Mouse (Mus musculus): ENCODE data around the gene Actl6a. TPM values are rescaled to one million over a fixed set of nuclear protein-coding genes. Genes with fewer than 3 reads are reported as not detected.
"Not testable (repeated sequence)": the region's sequence is repeated elsewhere in the genome, so short reads cannot be mapped to it uniquely, and the experiment has no call there.

Actl6a gene
- polyA plus RNA-seq, 1 experiment from 2014 or later, result 51.6 TPM

DNA sequence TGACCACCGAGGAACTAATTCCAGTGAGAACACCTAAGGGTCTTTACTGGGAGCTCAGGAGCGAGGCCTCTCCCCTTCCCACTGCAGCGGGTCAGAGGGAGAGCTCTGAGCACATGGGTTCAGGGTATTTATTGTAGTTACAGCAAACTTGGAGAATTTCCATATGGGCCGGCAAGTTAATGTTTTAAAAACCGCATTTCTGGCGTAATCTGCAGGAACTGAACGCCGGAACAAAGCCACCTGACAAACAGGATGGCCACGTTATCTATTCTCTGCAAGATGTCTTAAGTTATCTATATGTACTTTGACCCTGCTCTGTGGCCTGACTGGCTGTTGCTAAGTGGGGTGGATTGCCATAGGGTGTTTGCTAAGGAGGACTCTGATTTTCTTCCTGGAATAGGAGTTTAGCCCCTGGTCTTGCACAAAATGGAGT, 16.5 kb upstream of the Actl6a start:
- Histone ChIP-seq H3K4me2 (ENCODE audit: low read length) (no peak overlapping the region), H3K36me3 (ENCODE audit: control insufficient read depth, insufficient read depth, low read length) (no peaks in the 10 kb centered on the region), H3K9ac (ENCODE audit: low read depth, low read length) (no peak overlapping the region), H3K27me3 (ENCODE audit: control insufficient read depth, insufficient read depth, low read depth, low read length) (no peaks in the 10 kb centered on the region), H3K4me1 (ENCODE audit: control insufficient read depth, insufficient read depth, low read length) (no peaks in the 10 kb centered on the region), H3K9me3 (replicated peaks; ENCODE audit: control insufficient read depth, low read length, poor library complexity, severe bottlenecking) (no peaks in the 10 kb centered on the region), H3K4me3 (ENCODE audit: low read depth, low read length) (no peak overlapping the region), H3K27ac (ENCODE audit: low read length) (no peak overlapping the region)
- 86% methylated on average over 9 of the region's 9 CpGs for WGBS
- no peak for ATAC-seq

GRCm38 (mm10) chr3:32690008-32690407, 16.1 kb upstream of the Actl6a start:
- no peak overlapping the region for H3K4me2 ChIP-seq (ENCODE audit: low read length)
- H3K36me3 ChIP-seq (ENCODE audit: control insufficient read depth, insufficient read depth, low read length), result no peaks in the 10 kb centered on the region
- H3K4me3 ChIP-seq (ENCODE audit: low read depth, low read length), result no peak overlapping the region
- H3K27me3 ChIP-seq (ENCODE audit: control insufficient read depth, insufficient read depth, low read depth, low read length), result no peaks in the 10 kb centered on the region
- no peak for ATAC-seq
- no peaks in the 10 kb centered on the region for H3K4me1 ChIP-seq (ENCODE audit: control insufficient read depth, insufficient read depth, low read length)
- no peak overlapping the region for H3K9ac ChIP-seq (ENCODE audit: low read depth, low read length)
- no peak overlapping the region for H3K27ac ChIP-seq (ENCODE audit: low read length)
- WGBS, result 87% methylated on average over 3 of the region's 3 CpGs
- H3K9me3 ChIP-seq (replicated peaks; ENCODE audit: control insufficient read depth, low read length, poor library complexity, severe bottlenecking), result no peaks in the 10 kb centered on the region

GRCm38 (mm10) chr3:32690901-32691300, 15.2 kb upstream of the Actl6a start:
- H3K27me3 ChIP-seq (ENCODE audit: control insufficient read depth, insufficient read depth, low read depth, low read length), result no peaks in the 10 kb centered on the region
- no peak overlapping the region for H3K4me2 ChIP-seq (ENCODE audit: low read length)
- H3K9ac ChIP-seq (ENCODE audit: low read depth, low read length), result no peak overlapping the region
- H3K4me1 ChIP-seq (ENCODE audit: control insufficient read depth, insufficient read depth, low read length), result no peaks in the 10 kb centered on the region
- H3K9me3 ChIP-seq (replicated peaks; ENCODE audit: control insufficient read depth, low read length, poor library complexity, severe bottlenecking), result no peaks in the 10 kb centered on the region
- 50% methylated on average over 1 of the region's 1 CpGs for WGBS
- no peak for ATAC-seq
- H3K4me3 ChIP-seq (ENCODE audit: low read depth, low read length), result no peak overlapping the region
- H3K36me3 ChIP-seq (ENCODE audit: control insufficient read depth, insufficient read depth, low read length), result no peaks in the 10 kb centered on the region
- H3K27ac ChIP-seq (ENCODE audit: low read length), result no peak overlapping the region

DNA sequence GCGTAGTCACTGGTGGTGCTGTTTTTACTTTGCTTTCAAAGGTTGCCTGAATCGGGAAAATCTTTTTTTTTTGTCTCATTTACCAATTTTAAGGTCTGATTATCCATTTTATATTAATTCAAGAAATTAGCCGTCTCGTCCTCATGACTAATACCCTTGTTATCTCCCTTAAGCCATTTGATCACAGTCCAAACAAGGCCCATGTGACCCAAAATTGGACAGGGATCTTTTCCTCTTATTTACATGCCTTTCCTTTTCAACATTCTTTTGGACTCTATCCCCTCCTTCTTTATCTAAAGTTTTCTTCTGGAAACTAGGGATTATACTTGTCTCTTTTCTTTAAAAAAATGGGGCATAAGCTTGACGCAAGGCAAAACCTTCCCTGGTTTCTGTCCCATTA, 14.3 kb upstream of the Actl6a start:
- Histone ChIP-seq H3K9me3 (replicated peaks; ENCODE audit: control insufficient read depth, low read length, poor library complexity, severe bottlenecking) (no peaks in the 10 kb centered on the region), H3K4me1 (ENCODE audit: control insufficient read depth, insufficient read depth, low read length) (no peaks in the 10 kb centered on the region), H3K4me2 (ENCODE audit: low read length) (no peak overlapping the region), H3K27ac (ENCODE audit: low read length) (no peak overlapping the region), H3K4me3 (ENCODE audit: low read depth, low read length) (no peak overlapping the region), H3K27me3 (ENCODE audit: control insufficient read depth, insufficient read depth, low read depth, low read length) (no peaks in the 10 kb centered on the region), H3K9ac (ENCODE audit: low read depth, low read length) (no peak overlapping the region), H3K36me3 (ENCODE audit: control insufficient read depth, insufficient read depth, low read length) (no peaks in the 10 kb centered on the region)
- ATAC-seq, result no peak
- 83% methylated on average over 5 of the region's 5 CpGs for WGBS

DNA sequence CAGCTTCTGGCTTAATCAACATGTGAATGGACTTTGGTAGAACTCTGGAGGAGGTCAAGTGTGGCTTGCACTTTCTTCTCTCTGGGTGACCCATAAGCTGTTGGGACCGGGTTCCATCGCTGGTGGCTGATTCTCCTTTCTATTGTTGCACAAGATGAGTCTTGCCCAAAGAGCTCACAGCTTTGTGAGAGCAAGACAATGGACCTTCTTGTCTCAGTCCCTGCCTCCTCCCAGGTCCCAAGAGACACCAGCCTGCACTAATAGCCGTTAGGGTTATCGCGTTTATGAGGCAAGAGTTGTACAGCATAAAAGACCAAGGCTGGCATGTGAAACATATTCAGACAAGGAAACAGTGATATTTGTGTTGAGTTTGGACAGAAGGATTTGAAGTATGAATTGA, 11.9 kb upstream of the Actl6a start:
- 40% methylated on average over 5 of the region's 5 CpGs for WGBS

DNA sequence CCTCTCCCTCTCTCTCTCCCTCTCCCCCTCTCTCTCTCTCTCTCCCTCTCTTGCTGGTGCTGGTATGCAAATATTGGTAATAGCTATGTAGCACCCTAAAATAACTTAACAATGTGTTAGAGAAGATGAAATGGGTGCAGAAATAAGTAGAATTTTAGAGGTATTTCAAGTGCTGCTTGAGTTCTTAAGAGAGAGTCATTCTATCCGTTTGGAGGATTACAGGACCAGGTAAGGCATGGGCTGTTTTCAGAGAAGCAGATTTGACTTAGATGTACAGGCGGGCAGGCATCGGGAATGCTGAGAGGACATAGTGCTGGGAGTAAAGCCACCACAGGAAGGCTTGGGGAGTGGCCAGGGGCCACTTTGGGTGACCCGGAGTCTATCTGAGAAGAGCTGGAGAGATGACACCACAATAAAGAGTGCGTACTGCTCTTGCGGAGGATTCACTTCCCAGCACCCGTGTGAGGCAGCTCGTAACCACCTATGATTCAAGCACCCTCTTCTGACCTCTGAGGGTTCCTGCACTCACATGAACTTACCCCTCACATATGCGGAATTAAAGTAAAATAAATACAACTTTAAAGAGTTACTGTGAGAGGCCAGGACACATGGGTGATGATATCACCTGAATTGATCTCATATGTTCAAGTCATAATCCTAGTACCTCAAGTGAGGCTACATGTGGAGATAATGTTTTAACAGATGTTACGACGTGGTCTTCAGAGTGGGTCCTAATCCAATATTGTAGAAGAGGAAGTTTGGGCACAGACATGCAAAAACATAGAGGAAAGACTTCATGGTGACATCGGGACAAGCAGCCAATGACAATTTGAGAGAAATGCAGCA, 11.1 kb upstream of the Actl6a start:
- H3K36me3 ChIP-seq (ENCODE audit: control insufficient read depth, insufficient read depth, low read length), result no peaks in the 10 kb centered on the region
- no peak overlapping the region for H3K27ac ChIP-seq (ENCODE audit: low read length)
- H3K4me3 ChIP-seq (ENCODE audit: low read depth, low read length), result no peak overlapping the region
- no peak for ATAC-seq
- H3K9ac ChIP-seq (ENCODE audit: low read depth, low read length), result no peak overlapping the region
- H3K4me1 ChIP-seq (ENCODE audit: control insufficient read depth, insufficient read depth, low read length), result no peaks in the 10 kb centered on the region
- WGBS, result 82% methylated on average over 12 of the region's 12 CpGs
- H3K4me2 ChIP-seq (ENCODE audit: low read length), result no peak overlapping the region
- no peaks in the 10 kb centered on the region for H3K27me3 ChIP-seq (ENCODE audit: control insufficient read depth, insufficient read depth, low read depth, low read length)
- H3K9me3 ChIP-seq (replicated peaks; ENCODE audit: control insufficient read depth, low read length, poor library complexity, severe bottlenecking), result no peaks in the 10 kb centered on the region

More for the DNA sequence above, 11.9 kb upstream of the Actl6a start:
- no peak for ATAC-seq
- H3K27me3 ChIP-seq (ENCODE audit: control insufficient read depth, insufficient read depth, low read depth, low read length), result no peaks in the 10 kb centered on the region
- H3K9me3 ChIP-seq (replicated peaks; ENCODE audit: control insufficient read depth, low read length, poor library complexity, severe bottlenecking), result no peaks in the 10 kb centered on the region
- H3K4me2 ChIP-seq (ENCODE audit: low read length), result no peak overlapping the region
- H3K4me3 ChIP-seq (ENCODE audit: low read depth, low read length), result no peak overlapping the region
- no peak overlapping the region for H3K27ac ChIP-seq (ENCODE audit: low read length)
- no peaks in the 10 kb centered on the region for H3K4me1 ChIP-seq (ENCODE audit: control insufficient read depth, insufficient read depth, low read length)
- H3K36me3 ChIP-seq (ENCODE audit: control insufficient read depth, insufficient read depth, low read length), result no peaks in the 10 kb centered on the region
- no peak overlapping the region for H3K9ac ChIP-seq (ENCODE audit: low read depth, low read length)

DNA sequence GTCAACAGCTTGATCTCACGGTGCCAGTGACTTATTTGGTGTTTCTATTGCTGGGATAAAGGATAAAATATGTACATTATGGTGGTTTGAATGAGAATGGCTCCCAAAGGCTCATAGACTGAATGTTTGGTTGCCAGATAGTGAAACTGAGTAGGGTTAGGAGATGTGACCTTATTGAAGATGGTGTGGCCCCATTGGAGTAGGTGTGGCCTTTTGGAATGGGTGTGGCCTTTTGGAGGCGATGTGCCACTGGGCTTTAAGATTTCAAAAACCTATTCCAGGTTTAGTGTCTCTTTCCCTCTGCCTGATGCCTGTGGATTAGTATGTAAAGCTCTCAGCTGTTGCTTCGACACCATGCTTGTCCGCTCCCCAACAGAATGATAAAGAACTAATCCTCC, 10.5 kb upstream of the Actl6a start:
- Histone ChIP-seq H3K4me1 (ENCODE audit: control insufficient read depth, insufficient read depth, low read length) (no peaks in the 10 kb centered on the region), H3K9me3 (replicated peaks; ENCODE audit: control insufficient read depth, low read length, poor library complexity, severe bottlenecking) (no peaks in the 10 kb centered on the region), H3K4me2 (ENCODE audit: low read length) (no peak overlapping the region), H3K4me3 (ENCODE audit: low read depth, low read length) (no peak overlapping the region), H3K9ac (ENCODE audit: low read depth, low read length) (no peak overlapping the region), H3K36me3 (ENCODE audit: control insufficient read depth, insufficient read depth, low read length) (no peaks in the 10 kb centered on the region), H3K27me3 (ENCODE audit: control insufficient read depth, insufficient read depth, low read depth, low read length) (no peaks in the 10 kb centered on the region), H3K27ac (ENCODE audit: low read length) (no peak overlapping the region)
- WGBS, result 85% methylated on average over 4 of the region's 4 CpGs
- ATAC-seq, result no peak

GRCm38 (mm10) chr3:32698228-32698863, 7.8 kb upstream of the Actl6a start:
- 33% methylated on average over 7 of the region's 7 CpGs for WGBS

GRCm38 (mm10) chr3:32704021-32704420, 2.1 kb upstream of the Actl6a start:
- not testable (repeated sequence) for H3K27ac ChIP-seq (ENCODE audit: low read length); H3K4me1 ChIP-seq (ENCODE audit: control insufficient read depth, insufficient read depth, low read length); ATAC-seq; H3K4me3 ChIP-seq (ENCODE audit: low read depth, low read length); H3K27me3 ChIP-seq (ENCODE audit: control insufficient read depth, insufficient read depth, low read depth, low read length); H3K36me3 ChIP-seq (ENCODE audit: control insufficient read depth, insufficient read depth, low read length); H3K9me3 ChIP-seq (replicated peaks; ENCODE audit: control insufficient read depth, low read length, poor library complexity, severe bottlenecking); H3K4me2 ChIP-seq (ENCODE audit: low read length); H3K9ac ChIP-seq (ENCODE audit: low read depth, low read length)
- WGBS, result 93% methylated on average over 6 of the region's 6 CpGs

More at GRCm38 (mm10) chr3:32698228-32698863, 7.8 kb upstream of the Actl6a start:
- Histone ChIP-seq H3K4me2 (ENCODE audit: low read length) (no peak overlapping the region), H3K9me3 (replicated peaks; ENCODE audit: control insufficient read depth, low read length, poor library complexity, severe bottlenecking) (no peaks in the 10 kb centered on the region), H3K4me1 (ENCODE audit: control insufficient read depth, insufficient read depth, low read length) (no peaks in the 10 kb centered on the region), H3K4me3 (ENCODE audit: low read depth, low read length) (no peak overlapping the region), H3K36me3 (ENCODE audit: control insufficient read depth, insufficient read depth, low read length) (no peaks in the 10 kb centered on the region), H3K9ac (ENCODE audit: low read depth, low read length) (no peak overlapping the region), H3K27ac (ENCODE audit: low read length) (no peak overlapping the region), H3K27me3 (ENCODE audit: control insufficient read depth, insufficient read depth, low read depth, low read length) (no peaks in the 10 kb centered on the region)
- peak; percentile 89 for ATAC-seq

All from midbrain, embryonic 16.5 days (tissue).